Mouse (Mus musculus) intestine, embryonic 14.5 days (tissue): ENCODE measurements around the gene Gm49393. TPM values are rescaled to one million over a fixed set of nuclear protein-coding genes. Genes with fewer than 3 reads are reported as not detected.

Experiments
- ATAC-seq: fragments of 200-750 bp; cut with Nextera tagmentation; replicated peaks from 2 replicates; pipeline ENCODE4 v1.8.0; 2017; ENCODE audit warnings: low read depth, moderate number of reproducible peaks, moderate TSS enrichment, moderate library complexity; ENCODE audit not compliant: low FRiP score, low TSS enrichment
- DNase-seq: peaks from one replicate; pipeline ENCODE4 v3.0.0-alpha.2; 2018; ENCODE audit warnings: low spot score
- H3K27ac ChIP-seq: fragments of 300-500 bp; sonication (generic); 2 replicates; pipeline ENCODE4 v1.5.1; 2014; ENCODE audit warnings: low read depth, mild to moderate bottlenecking, control low read depth
- H3K27me3 ChIP-seq: fragments of 300-500 bp; sonication (generic); replicated peaks from 2 replicates; pipeline ENCODE4 v1.6.1; 2014; ENCODE audit warnings: low read length, control low read depth; ENCODE audit not compliant: control insufficient read depth, insufficient read depth
- H3K36me3 ChIP-seq: fragments of 300-500 bp; sonication (generic); 2 replicates; pipeline ENCODE4 v1.6.1; 2014; ENCODE audit warnings: low read length, control low read depth; ENCODE audit not compliant: control insufficient read depth, insufficient read depth
- H3K4me1 ChIP-seq: fragments of 300-500 bp; sonication (generic); replicated peaks from 2 replicates; pipeline ENCODE4 v1.6.1; 2014; ENCODE audit warnings: low read length, control low read depth, mixed read lengths; ENCODE audit not compliant: control insufficient read depth, insufficient read depth
- H3K4me2 ChIP-seq: fragments of 300-500 bp; sonication (generic); 2 replicates; pipeline ENCODE4 v1.6.1; 2014; ENCODE audit warnings: low read length
- H3K4me3 ChIP-seq: fragments of 300-500 bp; sonication (generic); 2 replicates; pipeline ENCODE4 v1.5.1; 2014; ENCODE audit warnings: low read depth, low read length, control low read depth, mixed read lengths
- H3K9ac ChIP-seq: fragments of 300-500 bp; sonication (generic); 2 replicates; pipeline ENCODE4 v1.6.1; 2014; ENCODE audit warnings: mild to moderate bottlenecking, low read length
- H3K9me3 ChIP-seq: fragments of 300-500 bp; sonication (generic); 2 replicates; pipeline ENCODE4 v1.6.1; 2016; ENCODE audit warnings: low read length, control low read depth; ENCODE audit not compliant: control insufficient read depth
- WGBS: fragments of 180-500 bp; shearing (Covaris S2); extraction: QIAGEN DNeasy Blood & Tissue Kit; methylation state at CpG from one replicate; pipeline ENCODE4 v1.1.7; 2014; 5-methylcytosine and 5-hydroxymethylcytosine counted together
- polyA plus RNA-seq: library from polyadenylated mRNA; unstranded; fragments of >200 nt; fragmentation: Nextera tagmentation; extraction: Ambion mirVana; gene quantifications from 2 replicates; pipeline ENCODE4 v1.2.1, GENCODE M21; 2014

Gm49393 gene
- polyA plus RNA-seq, 1 experiment from 2014 or later = not detected

DNA sequence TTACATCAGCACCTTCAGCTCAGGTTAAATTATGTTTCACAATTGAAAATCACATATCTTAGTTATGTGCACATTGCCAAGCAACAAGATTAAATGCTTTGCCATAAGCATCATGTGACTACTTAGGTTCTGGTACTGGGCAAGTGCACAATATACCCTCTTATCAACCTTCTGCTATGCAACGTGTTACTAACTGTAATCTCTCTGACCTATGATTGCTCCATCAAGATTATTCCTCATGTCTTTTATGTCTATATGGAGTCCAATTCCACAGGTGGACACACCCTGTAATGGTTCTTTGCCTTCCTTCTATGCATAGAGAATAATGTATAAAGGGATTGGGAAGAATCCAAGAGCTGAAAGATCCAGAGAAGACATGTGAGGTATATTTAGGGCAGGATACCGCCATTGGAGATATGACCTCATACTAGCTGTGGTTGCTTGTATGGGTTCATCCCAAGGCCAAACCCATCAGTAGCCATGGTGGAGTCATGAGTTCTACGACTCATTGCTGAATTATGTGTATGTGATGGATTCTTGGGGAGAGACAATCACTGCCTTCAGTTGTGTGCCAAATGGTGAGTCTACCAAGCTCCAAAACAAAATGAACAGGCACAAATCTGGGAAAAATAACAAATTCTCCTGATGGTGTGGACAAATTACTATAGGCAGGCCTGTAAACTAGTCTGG, 114.8 kb downstream of the Gm49393 start:
- Histone ChIP-seq H3K4me3 (no peak overlapping the region), H3K4me1 (no peaks in the 10 kb centered on the region), H3K4me2 (no peak overlapping the region), H3K27me3 (no peaks in the 10 kb centered on the region), H3K9me3 (no peaks in the 10 kb centered on the region), H3K9ac (no peak overlapping the region), H3K36me3 (no peaks in the 10 kb centered on the region), H3K27ac (no peak overlapping the region)
- WGBS = 64% methylated on average over 3 of the region's 3 CpGs
- DNase-seq (no peak), ATAC-seq (no peak)

DNA sequence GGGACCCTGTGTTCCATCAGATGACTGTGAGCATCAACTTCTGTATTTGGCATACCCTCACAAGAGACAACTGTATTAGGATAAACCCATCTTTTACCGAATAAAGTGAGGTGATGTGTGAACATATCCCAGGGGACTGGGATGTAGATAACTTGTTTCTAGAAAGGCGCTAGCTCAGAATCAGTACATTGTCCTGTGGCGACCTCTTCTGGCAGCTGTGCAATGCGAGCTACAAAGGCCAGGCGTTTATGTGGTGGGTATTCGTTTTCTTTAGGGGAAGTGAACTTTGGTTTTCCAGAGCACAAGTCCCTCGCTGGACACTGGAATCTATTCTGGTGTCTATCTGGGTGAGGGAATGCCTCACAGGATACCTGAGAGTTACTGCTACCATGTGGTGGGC, 115.9 kb downstream of the Gm49393 start:
- WGBS = 11% methylated on average over 7 of the region's 7 CpGs
- Histone ChIP-seq H3K9me3 (no peaks in the 10 kb centered on the region), H3K27me3 (no peaks in the 10 kb centered on the region), H3K27ac (no peak overlapping the region), H3K4me1 (no peaks in the 10 kb centered on the region), H3K4me3 (no peak overlapping the region), H3K36me3 (no peaks in the 10 kb centered on the region), H3K9ac (no peak overlapping the region), H3K4me2 (no peak overlapping the region)
- ATAC-seq = no peak
- DNase-seq = peak; percentile 80

DNA sequence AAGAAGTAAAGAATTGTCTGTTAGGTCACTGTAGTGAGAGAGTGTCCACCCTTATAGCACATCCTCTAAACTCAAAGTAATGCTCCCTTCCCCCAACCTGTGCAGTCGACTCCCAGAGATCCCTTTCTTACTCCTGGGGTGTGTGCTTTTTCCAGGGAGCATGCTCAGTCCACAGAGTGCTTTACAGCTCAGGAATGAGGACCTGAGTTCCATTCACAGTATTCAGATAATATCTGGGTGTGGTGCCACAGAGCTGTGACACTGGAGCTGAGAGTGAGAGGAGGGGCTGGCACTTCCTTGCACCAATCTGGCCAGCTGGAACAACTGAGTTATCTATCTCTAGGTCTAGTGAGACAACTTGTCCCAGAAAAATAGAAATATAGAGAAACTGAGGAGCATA, 121.7 kb downstream of the Gm49393 start:
- whole genome bisulfite sequencing = 57% methylated on average over 1 of the region's 1 CpGs
- DNase-seq (no peak), ATAC-seq (no peak)

DNA sequence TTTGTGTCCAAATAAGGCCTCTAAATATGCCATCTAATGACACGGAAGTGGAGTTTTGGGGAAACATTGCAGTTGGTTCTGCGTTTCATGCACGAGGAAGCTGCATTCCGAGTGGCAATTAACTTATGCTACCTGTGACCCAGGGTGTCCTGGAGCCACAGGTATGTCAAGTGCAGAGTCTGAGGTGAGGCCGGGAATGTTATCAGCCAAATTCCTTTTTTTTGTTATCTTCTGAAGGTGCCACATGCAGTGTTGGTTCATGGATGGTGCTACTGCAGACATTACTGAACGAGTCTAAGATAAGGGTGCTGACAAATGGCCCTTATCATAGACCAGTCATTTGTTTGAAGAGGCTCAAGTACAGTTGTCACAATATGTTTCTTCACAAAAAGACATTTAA, 122.6 kb downstream of the Gm49393 start:
- H3K27ac ChIP-seq = no peak overlapping the region
- no peaks in the 10 kb centered on the region for H3K36me3 ChIP-seq
- ATAC-seq (no peak), DNase-seq (no peak)
- H3K27me3 ChIP-seq = no peaks in the 10 kb centered on the region
- WGBS = 61% methylated on average over 6 of the region's 6 CpGs
- H3K4me3 ChIP-seq = no peak overlapping the region
- no peak overlapping the region for H3K4me2 ChIP-seq
- no peaks in the 10 kb centered on the region for H3K4me1 ChIP-seq
- H3K9ac ChIP-seq = no peak overlapping the region
- H3K9me3 ChIP-seq = no peaks in the 10 kb centered on the region

More for the DNA sequence above, 121.7 kb downstream of the Gm49393 start:
- no peaks in the 10 kb centered on the region for H3K9me3 ChIP-seq
- no peaks in the 10 kb centered on the region for H3K36me3 ChIP-seq
- no peak overlapping the region for H3K4me3 ChIP-seq
- no peaks in the 10 kb centered on the region for H3K27me3 ChIP-seq
- no peak overlapping the region for H3K4me2 ChIP-seq
- no peaks in the 10 kb centered on the region for H3K4me1 ChIP-seq
- no peak overlapping the region for H3K27ac ChIP-seq
- no peak overlapping the region for H3K9ac ChIP-seq

DNA sequence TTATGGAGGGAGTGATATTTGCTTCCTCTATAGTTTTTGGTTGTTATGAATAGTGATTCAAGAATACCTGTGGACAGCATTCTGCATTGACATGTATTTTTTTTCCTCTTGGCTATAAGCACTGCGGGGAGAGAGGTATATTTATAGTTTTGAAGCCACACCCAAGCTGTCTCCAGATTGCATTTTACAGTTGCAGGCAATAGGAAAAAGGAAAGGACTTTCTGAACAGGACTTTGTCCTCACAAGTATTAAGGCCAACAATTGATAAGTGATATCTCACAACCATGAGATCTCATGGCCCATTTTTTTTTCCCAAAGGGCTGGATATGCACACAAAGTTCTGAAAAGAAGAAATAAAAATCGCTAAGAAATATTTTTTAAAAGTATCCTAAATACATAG, 125.7 kb downstream of the Gm49393 start:
- ATAC-seq = no peak

More for the DNA sequence above, 125.7 kb downstream of the Gm49393 start:
- Histone ChIP-seq H3K9ac (no peak overlapping the region), H3K27ac (no peak overlapping the region), H3K27me3 (no peaks in the 10 kb centered on the region), H3K4me1 (no peaks in the 10 kb centered on the region), H3K4me3 (no peak overlapping the region), H3K9me3 (no peaks in the 10 kb centered on the region), H3K4me2 (no peak overlapping the region), H3K36me3 (no peaks in the 10 kb centered on the region)
- WGBS = 72% methylated on average over 2 of the region's 2 CpGs
- no peak for DNase-seq

Other genes starting within 250 kb of the Gm49393 start
- not detected in 2 replicates for gene BC051665, start 149.2 kb downstream of the Gm49393 start, polyA plus RNA-seq
- gene Ctsll3, start 132.7 kb downstream of the Gm49393 start, polyA plus RNA-seq = not detected in 2 replicates
- gene 4930486L24Rik, start 71.1 kb downstream of the Gm49393 start, polyA plus RNA-seq = 0.13 and 0.20 TPM in 2 replicates
- gene Gm49392, start 38.7 kb downstream of the Gm49393 start, polyA plus RNA-seq = not detected in 2 replicates
- 3.7 TPM in 2 replicates for gene Ctla2b, start 38.1 kb downstream of the Gm49393 start, polyA plus RNA-seq
- not detected in 2 replicates for gene Tpbpb, start 30.7 kb downstream of the Gm49393 start, polyA plus RNA-seq
- gene Gm49391, start 981 bp upstream of the Gm49393 start, polyA plus RNA-seq = 1.4 and 1.7 TPM in 2 replicates
- gene Ctla2a, start 1.0 kb upstream of the Gm49393 start, polyA plus RNA-seq = 25.3 and 29.5 TPM in 2 replicates
- gene Tpbpa, start 6.4 kb upstream of the Gm49393 start, polyA plus RNA-seq = not detected in 2 replicates
- gene Ctsj, start 70.4 kb upstream of the Gm49393 start, polyA plus RNA-seq = not detected in 2 replicates
- not detected in 2 replicates for gene Ctsq, start 105.0 kb upstream of the Gm49393 start, polyA plus RNA-seq
- gene Ctsr, start 228.7 kb upstream of the Gm49393 start, polyA plus RNA-seq = not detected in 2 replicates